Mouse (Mus musculus): ENCODE measurements around the gene Hnrnpab.

Gene Hnrnpab

GRCm38 (mm10) chr11:51606447-51607095 is at the start of gene Hnrnpab:
Gene Hnrnpab, minus strand, starts transcription at chr11:51606847.
- DNase-seq (ENCODE audit: low spot score in 2 of 2): peak; percentile 97 to 98

GRCm38 (mm10) chr11:51654891-51655290 is 48.2 kb upstream of the Hnrnpab start:
- DNase-seq (ENCODE audit: low spot score in 2 of 2): no peak

- no peak for DNase-seq (ENCODE audit: low spot score in 2 of 2)
Observed at GRCm38 (mm10) chr11:51653736-51654135, 47.1 kb upstream of the Hnrnpab start.

- DNase-seq (ENCODE audit: low spot score in 2 of 2): no peak
Observed at GRCm38 (mm10) chr11:51652889-51653418, 46.3 kb upstream of the Hnrnpab start.

- DNase-seq (ENCODE audit: low spot score in 2 of 2): no peak
Observed at GRCm38 (mm10) chr11:51650691-51651515, 44.3 kb upstream of the Hnrnpab start, which contains the start of the genes N4bp3 and D930048N14Rik. Gene N4bp3, minus strand, starts transcription at chr11:51650842. Gene D930048N14Rik, plus strand, starts transcription at chr11:51650954.

- no peak for DNase-seq (ENCODE audit: low spot score in 2 of 2)
Observed at GRCm38 (mm10) chr11:51650261-51650660, 43.6 kb upstream of the Hnrnpab start.

- no peak for DNase-seq (ENCODE audit: low spot score in 2 of 2)
Observed at GRCm38 (mm10) chr11:51649889-51650199, 43.2 kb upstream of the Hnrnpab start.

GRCm38 (mm10) chr11:51649111-51649888 is 42.7 kb upstream of the Hnrnpab start:
- DNase-seq (ENCODE audit: low spot score in 2 of 2): no peak

- DNase-seq (ENCODE audit: low spot score in 2 of 2): no peak
Observed at GRCm38 (mm10) chr11:51648566-51648965, 41.9 kb upstream of the Hnrnpab start.

- no peak for DNase-seq (ENCODE audit: low spot score in 2 of 2)
Observed at GRCm38 (mm10) chr11:51646751-51647667, 40.4 kb upstream of the Hnrnpab start.

GRCm38 (mm10) chr11:51646245-51646644 is 39.6 kb upstream of the Hnrnpab start:
- DNase-seq (ENCODE audit: low spot score in 2 of 2): no peak

GRCm38 (mm10) chr11:51645293-51645692 is 38.6 kb upstream of the Hnrnpab start:
- no peak for DNase-seq (ENCODE audit: low spot score in 2 of 2)

- DNase-seq (ENCODE audit: low spot score in 2 of 2): no peak
Observed at GRCm38 (mm10) chr11:51644217-51644616, 37.6 kb upstream of the Hnrnpab start.

GRCm38 (mm10) chr11:51643761-51644160 is 37.1 kb upstream of the Hnrnpab start:
- no peak for DNase-seq (ENCODE audit: low spot score in 2 of 2)

GRCm38 (mm10) chr11:51643202-51643601 is 36.6 kb upstream of the Hnrnpab start:
- DNase-seq (ENCODE audit: low spot score in 2 of 2): no peak

GRCm38 (mm10) chr11:51640748-51641147 is 34.1 kb upstream of the Hnrnpab start:
- no peak for DNase-seq (ENCODE audit: low spot score in 2 of 2)

GRCm38 (mm10) chr11:51638497-51638896 is 31.9 kb upstream of the Hnrnpab start:
- DNase-seq (ENCODE audit: low spot score in 2 of 2): no peak

- DNase-seq (ENCODE audit: low spot score in 2 of 2): no peak
Observed at GRCm38 (mm10) chr11:51637971-51638414, 31.3 kb upstream of the Hnrnpab start.

GRCm38 (mm10) chr11:51636323-51636684 is 29.7 kb upstream of the Hnrnpab start:
- DNase-seq (ENCODE audit: low spot score in 2 of 2): peak in 1 of 2 experiments; percentile 57

- peak; percentile 93 to 94 for DNase-seq (ENCODE audit: low spot score in 2 of 2)
Observed at GRCm38 (mm10) chr11:51635525-51636322, 29.1 kb upstream of the Hnrnpab start, which contains the start of gene Rmnd5b. Gene Rmnd5b, minus strand, starts transcription at chr11:51635896.

All from frontal cortex, postnatal 14 days (tissue).